Mouse (Mus musculus) small intestine, adult 2 months (tissue): ENCODE data around the gene Rhpn2.

Source experiments
- CTCF ChIP-seq: fragments of 200-500 bp; IDR thresholded peaks from 2 replicates; pipeline ENCODE4 v1.5.1; 2012; ENCODE audit warnings: low read depth, mild to moderate bottlenecking, control low read depth, inconsistent platforms, low read length, moderate library complexity, mixed read lengths; ENCODE audit not compliant: insufficient replicate concordance, insufficient read length; ENCODE audit errors: extremely low read depth
- POLR2A ChIP-seq: fragments of 200-500 bp; IDR thresholded peaks from 2 replicates; pipeline ENCODE4 v1.6.1; 2012; ENCODE audit warnings: low read depth, mild to moderate bottlenecking, control low read depth, inconsistent platforms, low read length, moderate library complexity

DNA sequence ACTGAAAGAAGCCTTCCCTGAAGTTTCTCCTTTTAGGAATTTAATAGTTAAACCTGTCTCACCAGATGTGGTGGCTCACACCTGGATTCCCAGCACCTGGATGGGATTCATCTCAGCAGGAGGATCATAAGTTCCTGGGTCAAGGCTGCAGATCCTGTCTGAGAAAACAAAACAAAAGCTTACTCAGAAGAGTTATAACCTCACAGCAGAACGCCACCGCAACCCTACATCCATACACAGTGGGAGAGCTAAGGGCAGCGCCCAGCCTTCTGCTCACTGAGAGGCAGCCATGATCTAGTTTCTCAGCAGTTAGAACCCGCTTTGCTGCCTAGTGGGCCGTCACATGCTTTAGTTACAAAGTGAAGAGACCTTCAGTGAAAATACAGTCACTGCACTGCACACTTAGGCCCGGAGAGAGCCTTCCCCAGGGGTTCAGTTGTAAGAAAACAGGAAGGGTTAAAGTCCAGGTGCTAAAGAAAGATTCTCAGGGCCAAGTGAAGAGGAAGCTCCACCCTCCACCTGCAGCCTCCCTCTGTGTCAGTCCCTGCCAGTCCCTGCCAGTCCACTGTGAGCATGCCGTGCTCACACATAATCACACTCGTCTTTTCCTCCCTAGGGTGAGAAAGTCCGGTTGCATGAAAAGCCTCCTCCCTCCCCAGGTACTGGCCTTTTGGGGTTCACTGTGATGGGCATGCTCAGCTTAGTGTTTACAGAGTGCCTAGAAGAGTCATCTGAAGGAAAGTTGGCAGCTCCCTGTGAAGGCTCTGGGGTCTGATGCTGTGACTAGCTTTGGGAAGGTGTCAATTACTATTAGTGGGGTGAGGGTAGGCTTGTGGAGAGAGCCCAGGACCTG lies 82.1 kb downstream of the Rhpn2 start:
- TF ChIP-seq POLR2A = no peak
- TF ChIP-seq CTCF = no peak
